Mouse (Mus musculus) ovary, postnatal 14 days (tissue): ENCODE measurements around the gene Rab7b.
A peak's percentile ranks its signal among the peaks of the same experiment; 100 is the strongest.

Experiments
- DNase-seq: peaks from one replicate; pipeline ENCODE4 v3.0.0; 2022; ENCODE audit warnings: low spot score

Gene Rab7b

GRCm38 (mm10) chr1:131688475-131688874 lies at the start of gene Rab7b:
Gene Rab7b, plus strand, starts transcription at chr1:131688695.
- peak; percentile 60 for DNase-seq

- DNase-seq: no peak
Observed at GRCm38 (mm10) chr1:131640062-131640461, 48.4 kb upstream of the Rab7b start.

DNA sequence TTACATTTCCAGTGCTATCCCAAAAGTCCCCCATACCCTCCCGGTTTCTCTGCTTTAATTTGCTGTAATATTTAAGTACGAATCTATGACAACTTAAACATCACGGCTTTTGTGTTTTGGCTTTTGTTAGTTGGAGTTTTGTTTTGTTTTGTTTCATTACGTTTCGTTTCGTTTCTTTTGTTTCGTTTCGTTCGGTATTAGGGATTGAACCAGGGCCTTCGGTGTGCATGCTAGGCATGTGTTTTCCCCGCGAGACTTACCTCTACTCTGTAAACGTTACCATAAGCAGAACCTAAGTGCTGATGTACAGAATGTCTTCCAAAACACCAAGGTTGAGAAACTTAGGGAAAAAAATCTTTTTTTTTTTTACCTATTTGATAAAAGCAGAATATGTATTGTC lies 46.9 kb upstream of the Rab7b start:
- no peak for DNase-seq

DNA sequence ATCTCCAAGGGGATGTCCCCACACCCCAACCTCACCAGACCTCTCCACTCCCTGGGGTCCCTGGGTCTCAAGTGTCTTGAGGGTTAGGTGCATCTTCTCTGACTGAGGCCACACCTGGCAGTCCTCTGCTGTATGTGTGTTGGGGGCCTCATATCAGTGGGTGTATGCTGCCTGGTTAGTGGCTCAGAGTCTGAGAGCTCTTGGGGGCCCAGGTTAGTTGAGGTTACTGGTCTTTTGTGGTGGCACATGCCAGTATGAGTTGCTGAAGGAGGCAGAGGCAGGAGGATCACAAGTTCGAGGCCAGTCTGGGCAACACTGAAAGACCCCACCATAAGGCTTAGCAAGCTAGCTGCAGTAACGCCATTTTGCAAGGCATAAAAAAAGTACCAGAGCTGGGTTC lies 46.2 kb upstream of the Rab7b start:
- DNase-seq: no peak

DNA sequence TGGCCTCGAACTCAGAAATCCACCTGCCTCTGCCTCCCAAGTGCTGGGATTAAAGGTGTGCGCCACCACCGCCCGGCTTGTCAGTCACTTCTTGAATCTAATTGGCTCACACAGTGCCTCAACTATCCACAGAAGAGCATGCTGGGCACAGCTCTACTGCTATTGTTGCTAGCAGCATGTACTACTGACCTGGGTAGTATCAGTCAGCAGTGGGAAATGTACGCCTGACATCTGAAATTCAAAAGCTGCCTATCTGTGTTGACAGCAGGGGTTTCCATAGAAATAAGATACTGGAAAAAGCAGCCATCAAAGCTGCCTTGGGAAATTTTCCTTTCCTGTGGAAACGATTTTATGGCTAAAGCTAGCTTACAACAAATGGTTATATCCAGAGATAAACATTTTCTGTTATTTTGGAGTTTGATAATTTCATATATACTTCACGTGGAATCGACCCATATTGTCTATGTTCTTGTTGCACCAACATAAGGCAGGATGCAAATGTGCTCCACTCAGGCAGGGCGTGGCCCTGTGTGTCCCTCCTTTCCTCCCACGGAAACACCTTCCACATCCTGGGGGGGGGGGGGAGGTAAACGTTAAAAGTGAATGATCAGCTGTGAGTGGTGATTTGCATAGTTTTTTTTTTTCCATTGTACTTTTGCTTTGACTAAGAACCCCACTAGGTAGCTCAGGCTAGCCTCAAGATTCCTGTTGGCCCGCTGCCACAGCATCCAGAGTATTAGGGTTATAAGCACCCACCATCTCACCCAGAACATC lies 35.6 kb upstream of the Rab7b start:
- no peak for DNase-seq

DNA sequence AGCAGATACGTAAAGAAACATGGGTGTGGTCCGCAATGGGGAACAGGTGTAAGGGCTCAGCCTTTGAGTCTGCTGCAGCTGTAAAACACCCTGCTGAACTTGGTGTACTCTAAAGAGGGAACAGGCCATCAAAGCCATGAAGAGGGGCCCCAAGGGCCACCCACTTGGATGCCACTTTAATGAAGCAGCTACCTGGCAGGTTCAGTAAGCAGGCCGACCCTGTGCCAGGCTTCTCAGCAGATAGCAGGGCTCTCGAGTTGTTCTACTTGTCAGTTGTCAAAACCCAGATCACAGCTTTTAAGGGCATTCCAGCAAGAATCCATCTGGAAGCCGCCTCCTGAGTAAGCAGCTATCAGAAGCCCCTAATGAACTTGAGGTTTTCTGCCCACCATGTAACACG lies 32.9 kb upstream of the Rab7b start:
- DNase-seq: no peak

- peak; percentile 79 for DNase-seq
Observed at GRCm38 (mm10) chr1:131657945-131658354, 30.5 kb upstream of the Rab7b start.

DNA sequence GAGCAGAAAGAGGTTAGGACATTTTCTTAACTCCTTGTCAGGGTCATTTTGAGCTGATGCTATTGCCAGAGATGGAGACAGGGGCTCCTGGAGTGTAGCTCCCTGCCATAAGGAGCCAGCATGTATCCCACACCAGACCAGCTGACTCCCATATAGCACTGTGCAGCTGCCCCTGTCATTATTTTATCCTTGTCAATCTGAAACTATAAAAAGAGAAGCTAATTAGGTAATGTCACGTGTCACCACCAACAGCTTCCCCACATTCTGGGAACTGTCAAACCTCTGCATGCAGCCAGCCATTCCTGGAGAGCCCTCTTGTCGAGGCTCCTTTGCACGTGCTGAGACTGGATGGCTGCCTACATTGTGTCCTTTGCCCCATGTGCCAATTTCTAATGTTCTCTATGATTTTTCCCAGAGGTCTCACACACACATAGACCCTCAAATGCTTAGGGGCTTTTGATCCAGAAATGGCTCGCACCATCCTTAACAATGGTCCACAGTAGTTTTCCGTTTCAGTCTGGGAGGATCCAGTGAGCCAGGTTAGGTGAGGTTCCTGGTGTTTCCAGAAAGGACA lies 28.9 kb upstream of the Rab7b start:
- no peak for DNase-seq

DNA sequence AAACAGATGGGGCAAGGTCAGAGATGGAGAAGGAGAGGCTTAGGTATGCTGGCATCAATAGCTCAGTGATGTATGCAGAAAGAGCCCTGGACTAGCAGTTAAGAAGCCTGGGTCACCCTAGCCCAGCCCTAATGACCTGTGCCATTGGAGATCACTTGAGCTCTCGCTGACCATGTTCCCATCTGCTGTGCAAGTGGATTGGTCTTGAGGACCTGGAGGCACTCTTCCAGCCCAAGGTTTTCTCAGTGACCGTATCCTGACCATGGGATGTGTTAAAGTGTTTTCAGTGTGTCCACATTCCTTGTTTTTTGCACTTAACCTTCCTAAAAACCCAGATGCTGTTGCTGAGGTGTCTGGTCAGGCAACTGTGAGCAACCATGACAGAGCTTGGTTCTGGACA lies 28.2 kb upstream of the Rab7b start:
- no peak for DNase-seq

DNA sequence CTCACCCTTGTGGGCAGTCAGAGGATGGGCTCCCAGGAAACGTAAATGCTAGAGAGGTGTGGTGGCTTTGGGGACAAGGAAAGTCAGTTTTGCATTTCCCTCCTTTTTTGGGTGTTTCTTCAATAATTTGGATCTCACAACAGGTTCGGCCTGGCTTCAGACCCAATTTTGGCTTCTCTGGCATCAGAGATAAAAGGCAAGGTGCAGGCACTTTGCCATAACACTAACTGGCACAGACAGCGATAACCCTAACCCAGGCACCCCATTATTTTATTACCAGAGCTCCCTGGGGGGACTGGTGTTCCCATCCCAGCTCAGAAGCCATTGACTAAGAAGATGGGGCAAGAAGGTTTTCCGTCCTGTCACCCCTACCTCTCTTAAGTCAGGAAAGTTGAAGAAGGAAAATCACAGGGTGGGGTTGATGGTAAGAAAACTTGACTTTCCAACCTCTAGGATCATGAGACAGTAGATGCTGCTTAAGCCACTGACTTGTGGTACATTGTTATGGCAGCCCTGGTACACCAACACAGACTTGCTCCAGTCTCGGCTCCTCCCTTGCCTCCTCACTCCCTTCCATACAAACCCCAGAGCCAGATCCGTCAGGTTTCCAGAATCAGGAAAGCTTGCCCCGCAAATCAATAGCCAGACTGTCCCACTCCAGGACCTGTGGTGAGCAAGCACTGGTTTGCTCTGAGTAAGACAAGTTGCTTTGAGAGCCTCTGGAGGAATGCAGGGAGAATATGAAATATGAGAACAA lies 27.6 kb upstream of the Rab7b start:
- no peak for DNase-seq

DNA sequence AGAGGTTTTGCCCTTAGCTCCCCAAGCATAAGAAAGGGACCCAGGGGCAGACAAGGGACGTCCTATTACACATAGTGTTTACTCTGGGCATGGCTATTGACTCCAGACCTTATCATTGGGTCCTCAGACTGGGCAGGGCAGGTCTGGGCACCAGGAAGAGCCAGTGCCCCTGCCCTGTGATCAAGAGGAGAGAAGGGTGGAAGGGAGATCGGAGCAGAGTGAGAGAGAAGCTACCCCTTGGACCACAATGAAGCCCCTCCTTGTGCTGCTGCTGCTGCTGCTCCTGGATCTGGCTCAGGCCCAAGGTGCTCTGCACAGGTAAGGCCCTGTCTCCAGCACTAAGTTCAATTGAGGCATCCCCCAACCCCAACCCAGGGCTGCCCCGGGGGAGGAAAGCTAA lies 26.7 kb upstream of the Rab7b start:
- DNase-seq: no peak

GRCm38 (mm10) chr1:131663286-131663995 lies 25.1 kb upstream of the Rab7b start:
- DNase-seq: no peak

DNA sequence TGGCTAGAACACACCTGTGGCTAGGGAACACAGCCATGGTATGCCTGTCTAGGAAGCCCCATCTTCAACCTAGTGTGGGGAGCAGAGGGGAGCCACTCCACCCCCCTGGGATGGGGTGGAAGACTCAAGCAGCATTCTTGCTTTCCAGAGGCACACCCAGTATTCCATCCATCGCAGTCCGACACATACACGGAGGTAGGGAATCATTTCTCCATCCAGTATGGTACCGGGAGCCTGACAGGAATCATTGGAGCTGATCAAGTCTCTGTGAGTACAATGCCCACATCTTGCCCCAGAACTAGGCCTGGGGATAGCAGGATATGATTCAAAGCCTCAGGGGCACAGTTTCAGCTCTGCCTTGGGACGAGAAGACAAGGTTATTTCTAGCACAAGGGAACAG lies 24.4 kb upstream of the Rab7b start:
- no peak for DNase-seq

DNA sequence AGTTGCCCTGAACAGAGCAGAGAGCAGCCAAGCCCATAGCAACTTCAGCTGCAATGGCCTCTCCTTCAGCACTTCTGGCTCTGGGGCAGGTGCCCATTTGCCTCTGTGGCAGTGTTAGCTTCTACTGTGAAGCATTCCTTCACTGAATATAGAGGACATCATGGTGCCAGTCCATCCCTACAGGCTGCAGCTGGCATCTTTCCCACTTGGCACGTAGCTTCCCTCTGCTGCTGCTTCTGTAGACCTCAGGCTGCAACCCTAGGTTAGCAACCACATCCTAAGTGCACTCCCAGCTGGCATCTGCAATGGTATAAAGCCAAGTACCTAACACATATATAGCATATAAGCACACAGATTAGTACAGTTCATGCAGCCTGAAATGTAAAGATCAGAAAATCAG lies 22.6 kb upstream of the Rab7b start:
- no peak for DNase-seq

GRCm38 (mm10) chr1:131671113-131671512 lies 17.4 kb upstream of the Rab7b start:
- no peak for DNase-seq

- no peak for DNase-seq
Observed at GRCm38 (mm10) chr1:131672361-131672760, 16.1 kb upstream of the Rab7b start.

DNA sequence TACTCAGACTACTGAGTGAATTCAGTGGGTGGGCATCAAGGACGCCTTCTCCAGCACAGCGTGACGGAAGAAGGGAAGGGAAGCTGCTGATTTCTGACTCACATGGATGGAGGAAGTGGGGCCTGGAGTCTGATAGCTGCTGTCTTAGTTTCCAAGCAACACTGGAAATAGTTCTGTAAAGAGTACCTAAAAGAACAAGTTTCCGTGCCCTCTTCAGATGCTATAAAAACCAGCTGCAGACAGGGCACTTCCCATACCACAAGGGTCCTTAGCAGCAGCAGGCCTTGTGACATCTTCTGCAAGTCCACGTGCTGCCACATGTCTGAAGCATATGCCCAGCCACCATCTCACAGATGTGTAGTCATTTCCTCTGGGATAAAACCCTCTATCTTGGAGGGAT lies 8.9 kb upstream of the Rab7b start:
- DNase-seq: no peak

GRCm38 (mm10) chr1:131687739-131688138 lies 756 bp upstream of the Rab7b start:
- DNase-seq: no peak

GRCm38 (mm10) chr1:131689016-131689415 lies 521 bp downstream of the Rab7b start:
- DNase-seq: no peak

GRCm38 (mm10) chr1:131689899-131690298 lies 1.4 kb downstream of the Rab7b start:
- no peak for DNase-seq

GRCm38 (mm10) chr1:131690435-131690834 lies 1.9 kb downstream of the Rab7b start:
- peak; percentile 37 for DNase-seq

DNA sequence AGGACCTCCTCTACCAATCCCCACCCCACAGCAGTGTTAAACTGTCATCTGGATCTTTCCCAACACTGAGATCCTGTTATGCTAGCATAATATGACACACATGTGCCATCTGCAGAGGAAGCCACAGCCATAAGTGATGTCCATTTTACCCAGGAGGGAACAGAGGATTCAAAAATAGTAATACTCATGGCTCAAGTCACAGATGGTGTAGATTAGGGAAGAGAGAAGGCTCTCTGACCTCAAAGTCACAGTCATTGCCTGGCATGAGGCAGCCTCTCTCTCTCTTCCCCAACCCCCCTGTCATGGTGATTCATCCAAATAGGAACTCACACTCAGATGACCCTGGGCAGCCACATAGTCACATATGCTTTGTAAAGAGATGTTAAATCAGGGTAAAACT lies 2.9 kb downstream of the Rab7b start:
- no peak for DNase-seq

- no peak for DNase-seq
Observed at GRCm38 (mm10) chr1:131695308-131695707, 6.8 kb downstream of the Rab7b start.
